Mouse (Mus musculus): Measurements from ENCODE around the gene Senp7. TPM values are rescaled to one million over a fixed set of nuclear protein-coding genes. Genes with fewer than 3 reads are reported as not detected.
"Not testable (repeated sequence)": the region's sequence is repeated elsewhere in the genome, so short reads cannot be mapped to it uniquely, and the experiment has no call there.

Senp7 gene
- polyA plus RNA-seq, 1 experiment from 2014 or later = 26.2 TPM

DNA sequence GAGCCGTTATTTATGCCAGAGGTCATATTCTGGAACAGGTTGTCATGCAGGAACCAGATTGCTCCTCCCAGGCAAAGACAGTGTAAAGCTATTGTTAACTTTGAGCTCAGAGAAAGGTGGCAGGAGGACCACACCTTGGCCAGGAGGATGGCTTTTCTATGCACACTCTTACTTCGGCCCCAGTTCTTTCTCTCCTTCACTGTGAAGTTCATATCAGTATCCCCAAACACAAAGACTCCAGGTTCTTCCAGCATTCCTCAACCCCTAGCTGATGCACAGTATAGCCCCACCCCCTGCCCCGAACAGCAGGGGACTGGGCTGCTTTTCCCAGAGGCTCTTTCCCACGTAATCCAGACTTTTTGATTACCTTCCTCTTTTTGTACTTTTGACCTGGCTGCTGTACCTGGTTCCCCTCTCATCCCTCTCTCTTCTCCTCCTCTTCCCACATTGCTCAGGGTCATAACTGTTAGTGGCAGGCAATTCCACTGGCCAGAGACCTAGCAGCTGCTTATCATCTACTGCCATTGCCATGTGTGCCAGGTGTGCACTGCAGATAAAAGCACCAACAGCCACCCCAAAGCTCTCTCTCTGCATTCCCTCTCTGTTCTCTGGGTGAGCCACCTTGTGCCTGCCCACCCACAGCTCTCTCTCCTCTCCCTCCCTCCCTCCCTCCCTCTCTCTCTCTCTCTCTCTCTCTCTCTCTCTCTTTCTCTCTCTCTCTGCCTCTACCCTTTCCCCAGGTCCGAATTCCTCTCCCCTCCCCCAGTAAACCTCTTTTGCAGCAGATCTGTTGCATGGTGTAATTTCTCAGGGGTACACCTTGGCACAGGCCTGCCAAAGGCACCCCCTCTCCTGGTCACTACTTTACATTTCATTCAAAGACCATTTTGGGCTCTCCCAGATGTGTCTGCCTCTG, 23.4 kb downstream of the Senp7 start:
- no peak overlapping the region for H3K27ac ChIP-seq
- no peaks in the 10 kb centered on the region for H3K36me3 ChIP-seq
- H3K4me1 ChIP-seq = peaks cover 5% of the 10 kb centered on the region
- H3K27me3 ChIP-seq = no peaks in the 10 kb centered on the region
- WGBS = 44% methylated on average over 5 of the region's 5 CpGs
- no peak overlapping the region for H3K4me2 ChIP-seq
- H3K9ac ChIP-seq = no peak overlapping the region
- no peak overlapping the region for H3K4me3 ChIP-seq
- H3K9me3 ChIP-seq = no peaks in the 10 kb centered on the region
- ATAC-seq (ENCODE audit: borderline replicate concordance, extremely low read depth, low FRiP score, low TSS enrichment) = no peak

DNA sequence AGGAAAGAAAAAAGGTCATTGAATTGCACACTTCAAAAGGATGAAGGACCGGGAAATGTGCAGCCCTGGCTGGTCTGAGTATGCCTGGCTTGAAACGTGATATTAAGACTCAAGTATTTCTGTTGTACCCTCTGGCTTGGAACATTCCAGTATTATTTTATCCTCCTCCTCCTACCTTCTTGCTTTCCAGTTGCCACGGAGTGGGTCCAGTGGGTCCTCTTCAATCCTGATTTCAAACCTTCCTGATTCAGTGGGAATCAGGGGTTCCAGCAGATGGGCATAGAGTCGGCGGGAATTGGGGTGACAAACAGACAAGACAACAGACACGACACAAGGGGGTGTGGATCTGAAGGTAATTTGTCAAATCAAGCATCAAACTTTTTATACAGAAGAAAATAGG, 24.4 kb downstream of the Senp7 start:
- Histone ChIP-seq H3K4me1 (peaks cover 8% of the 10 kb centered on the region), H3K4me2 (no peak overlapping the region), H3K27ac (no peak overlapping the region), H3K4me3 (no peak overlapping the region), H3K36me3 (no peaks in the 10 kb centered on the region), H3K27me3 (no peaks in the 10 kb centered on the region), H3K9ac (no peak overlapping the region), H3K9me3 (no peaks in the 10 kb centered on the region)
- ATAC-seq (ENCODE audit: borderline replicate concordance, extremely low read depth, low FRiP score, low TSS enrichment) = no peak
- WGBS = 76% methylated on average over 6 of the region's 6 CpGs

DNA sequence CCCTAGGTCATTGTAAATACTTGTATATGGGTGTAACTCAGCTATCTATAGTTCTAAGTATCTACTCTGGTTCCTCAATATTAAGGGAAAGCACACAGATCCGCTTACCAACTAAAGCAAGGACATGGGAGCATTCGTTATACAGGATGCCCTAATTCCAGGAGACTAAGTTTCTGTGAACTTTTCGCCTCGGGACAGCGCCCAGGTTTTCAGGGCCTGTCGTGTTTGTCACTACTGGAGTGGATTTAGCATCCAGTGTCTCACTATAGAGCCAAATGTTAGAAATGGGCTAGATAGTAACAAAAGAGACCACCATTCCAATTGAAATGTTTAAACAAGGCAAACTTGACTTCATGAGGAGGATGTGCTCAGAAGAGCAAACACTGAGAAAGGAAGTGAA, 25.0 kb downstream of the Senp7 start:
- H3K27me3 ChIP-seq; H3K36me3 ChIP-seq; H3K9ac ChIP-seq; H3K27ac ChIP-seq; H3K4me3 ChIP-seq; H3K4me2 ChIP-seq; H3K4me1 ChIP-seq; H3K9me3 ChIP-seq; ATAC-seq (ENCODE audit: borderline replicate concordance, extremely low read depth, low FRiP score, low TSS enrichment): not testable (repeated sequence)
- 87% methylated on average over 6 of the region's 6 CpGs for WGBS

DNA sequence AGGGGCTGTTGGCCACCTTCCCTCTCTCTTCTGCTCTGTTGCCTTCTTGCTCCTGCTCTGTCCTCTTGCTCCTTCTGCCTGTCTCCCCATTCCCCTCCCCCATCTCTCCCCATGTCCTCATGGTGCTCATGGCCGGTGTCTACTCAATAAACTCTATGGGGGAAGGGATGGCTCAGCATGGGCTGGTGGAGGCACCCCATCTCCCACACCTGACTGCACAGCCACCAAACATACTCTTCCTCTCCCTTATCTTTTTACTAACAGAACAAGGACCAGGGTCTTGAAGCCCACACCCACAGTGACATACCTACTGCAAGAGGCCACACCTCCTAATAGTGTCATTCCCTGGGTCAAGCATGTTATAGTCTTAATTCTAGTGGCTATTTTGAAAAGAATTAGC, 26.0 kb downstream of the Senp7 start:
- Histone ChIP-seq H3K9me3 (no peaks in the 10 kb centered on the region), H3K4me2 (no peak overlapping the region), H3K4me1 (peaks cover 8% of the 10 kb centered on the region), H3K4me3 (no peak overlapping the region), H3K27me3 (no peaks in the 10 kb centered on the region), H3K27ac (no peak overlapping the region), H3K9ac (no peak overlapping the region), H3K36me3 (no peaks in the 10 kb centered on the region)
- ATAC-seq (ENCODE audit: borderline replicate concordance, extremely low read depth, low FRiP score, low TSS enrichment) = no peak
- WGBS = 94% methylated on average over 1 of the region's 1 CpGs

DNA sequence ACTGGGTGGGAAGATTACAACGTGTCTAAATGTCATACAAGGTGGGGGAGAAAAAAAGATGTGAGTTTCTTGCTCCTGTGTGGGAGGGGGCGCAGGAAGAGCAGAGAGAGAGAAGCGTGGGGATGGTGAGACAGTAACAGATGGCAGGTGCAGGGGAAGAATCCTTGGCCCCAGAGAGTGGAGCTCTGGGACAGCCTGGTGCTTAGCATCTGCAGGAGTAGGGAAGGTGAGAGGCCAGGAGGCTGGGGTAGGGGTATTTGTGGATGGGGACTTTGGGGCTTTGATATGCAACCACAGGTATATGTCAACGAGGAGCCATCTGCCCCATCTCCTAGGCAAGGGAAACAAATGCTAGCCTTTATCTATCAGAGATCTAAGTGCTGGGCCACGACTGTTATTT, 26.4 kb downstream of the Senp7 start:
- no peak overlapping the region for H3K4me3 ChIP-seq
- peaks cover 8% of the 10 kb centered on the region for H3K4me1 ChIP-seq
- WGBS = 69% methylated on average over 5 of the region's 5 CpGs
- H3K9me3 ChIP-seq = no peaks in the 10 kb centered on the region
- no peaks in the 10 kb centered on the region for H3K27me3 ChIP-seq
- no peak overlapping the region for H3K27ac ChIP-seq
- H3K36me3 ChIP-seq = no peaks in the 10 kb centered on the region
- no peak overlapping the region for H3K9ac ChIP-seq
- H3K4me2 ChIP-seq = no peak overlapping the region
- ATAC-seq (ENCODE audit: borderline replicate concordance, extremely low read depth, low FRiP score, low TSS enrichment) = no peak

DNA sequence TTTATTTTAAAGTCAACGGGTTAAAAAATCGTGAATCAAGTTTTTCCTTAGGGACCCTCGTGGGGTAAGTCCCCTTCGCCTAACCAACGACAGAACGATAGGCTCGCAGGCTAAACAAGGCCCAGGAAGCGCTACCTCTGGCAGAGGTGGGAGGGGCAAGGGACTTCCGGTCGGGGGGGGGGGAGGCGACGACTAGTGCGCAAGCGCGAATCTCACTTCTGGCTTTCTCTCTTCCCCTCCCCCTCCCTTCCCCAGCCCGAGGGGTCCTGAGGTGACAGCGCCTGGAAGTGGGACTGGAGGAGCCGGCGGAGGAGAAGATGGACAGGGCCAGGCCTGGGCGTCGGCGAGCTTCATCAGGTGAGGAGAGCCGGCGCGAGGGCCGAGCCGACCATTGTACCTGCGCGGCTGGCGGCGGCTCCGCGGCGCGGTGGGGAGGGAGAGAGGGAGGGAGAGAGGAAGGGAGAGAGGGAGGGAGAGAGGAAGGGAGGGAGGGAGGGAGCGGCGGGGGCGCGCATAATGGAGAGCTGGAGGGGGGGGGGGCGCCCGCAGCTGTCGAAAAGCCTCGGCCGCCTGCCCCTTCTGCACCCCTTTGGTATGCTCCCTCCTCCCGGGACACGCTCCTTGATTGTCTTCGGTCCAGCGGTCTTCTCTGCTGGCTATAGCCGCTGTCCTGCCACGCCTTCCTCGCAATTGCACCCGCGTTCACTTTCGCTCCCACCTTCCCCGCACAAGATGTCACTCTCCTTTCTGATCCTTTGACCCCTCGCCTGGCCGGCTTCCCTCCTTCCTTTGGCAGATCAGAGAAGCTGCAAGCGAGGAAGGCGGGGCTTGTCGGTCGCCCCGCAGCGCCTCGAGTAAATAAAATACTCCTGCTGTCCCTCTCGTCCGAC, 27.3 kb downstream of the Senp7 start:
- H3K9me3 ChIP-seq = no peaks in the 10 kb centered on the region
- peak; percentile 85 for ATAC-seq (ENCODE audit: borderline replicate concordance, extremely low read depth, low FRiP score, low TSS enrichment)
- peak overlapping the region; percentile 95 for H3K27ac ChIP-seq
- H3K4me3 ChIP-seq = peak overlapping the region; percentile 77
- H3K27me3 ChIP-seq = no peaks in the 10 kb centered on the region
- H3K36me3 ChIP-seq = no peaks in the 10 kb centered on the region
- peak overlapping the region; percentile 51 for H3K4me2 ChIP-seq
- peak overlapping the region; percentile 70 for H3K9ac ChIP-seq
- under 1% methylated on average over 51 of the region's 66 CpGs for WGBS
- H3K4me1 ChIP-seq = peaks cover 8% of the 10 kb centered on the region

DNA sequence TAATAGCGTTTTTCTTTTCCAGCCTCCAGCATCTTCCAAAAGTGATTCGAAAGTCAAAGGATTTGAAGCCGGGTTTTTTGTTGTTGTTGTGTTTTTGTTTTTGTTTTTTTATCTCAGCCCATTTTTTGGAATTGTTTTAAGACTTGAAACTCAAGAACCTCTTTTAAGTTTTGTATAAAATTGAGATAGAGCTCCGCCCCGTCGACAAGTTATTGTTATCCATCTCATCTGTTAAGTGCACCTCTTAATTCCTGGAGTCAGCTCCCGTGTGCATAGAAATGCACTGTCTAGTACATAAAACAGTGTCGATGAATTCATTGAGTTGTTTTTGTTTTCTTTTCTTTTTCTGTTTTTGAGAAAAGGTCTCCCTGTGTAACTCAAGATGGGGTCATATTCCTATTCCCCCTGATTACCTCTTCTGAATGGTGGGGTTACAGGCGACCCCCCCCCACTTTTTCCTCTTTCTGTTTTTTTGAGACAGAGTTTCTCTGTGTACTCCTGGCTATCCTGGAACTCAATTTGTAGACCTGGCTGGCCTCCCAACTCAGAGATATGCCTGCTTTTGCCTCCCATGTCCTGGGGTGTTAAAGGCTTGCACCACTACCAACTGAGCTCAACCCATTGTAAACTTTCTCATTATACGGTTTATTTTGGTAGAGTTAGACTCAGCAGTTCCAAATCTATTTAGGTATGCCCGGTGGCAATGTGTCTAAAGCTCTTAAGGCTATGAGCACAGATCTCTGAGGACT, 28.2 kb downstream of the Senp7 start:
- Histone ChIP-seq H3K9me3 (no peaks in the 10 kb centered on the region), H3K4me1 (peaks cover 8% of the 10 kb centered on the region), H3K36me3 (no peaks in the 10 kb centered on the region), H3K9ac (peak overlapping the region; percentile 70), H3K27ac (peak overlapping the region; percentile 95), H3K27me3 (no peaks in the 10 kb centered on the region), H3K4me3 (peak overlapping the region; percentile 77), H3K4me2 (peak overlapping the region; percentile 51)
- ATAC-seq (ENCODE audit: borderline replicate concordance, extremely low read depth, low FRiP score, low TSS enrichment) = no peak
- WGBS = 11% methylated on average over 11 of the region's 11 CpGs

DNA sequence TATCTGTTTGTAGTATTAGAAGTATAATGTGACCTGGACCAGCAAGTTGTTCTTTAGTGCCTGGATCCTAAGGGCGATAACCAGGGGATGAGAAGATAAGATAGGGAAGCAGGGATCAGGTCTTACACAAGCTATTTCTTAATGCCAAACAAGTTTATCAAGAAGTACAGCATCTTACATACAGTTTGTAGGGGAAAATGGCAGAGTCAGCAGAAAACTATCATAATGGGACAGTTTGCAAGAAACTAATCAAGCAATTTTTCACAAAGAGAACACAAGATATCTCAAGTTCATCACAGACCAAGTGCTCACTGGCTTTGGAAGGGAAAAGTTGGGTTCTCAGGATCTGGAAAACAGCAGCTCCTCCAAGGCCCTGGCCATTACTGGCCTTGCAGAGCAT, 31.3 kb downstream of the Senp7 start:
- Histone ChIP-seq H3K4me2 (no peak overlapping the region), H3K9ac (no peak overlapping the region), H3K36me3 (no peaks in the 10 kb centered on the region), H3K4me3 (no peak overlapping the region), H3K27me3 (no peaks in the 10 kb centered on the region), H3K27ac (no peak overlapping the region), H3K4me1 (peaks cover 8% of the 10 kb centered on the region), H3K9me3 (no peaks in the 10 kb centered on the region)
- WGBS = 83% methylated on average over 1 of the region's 1 CpGs
- no peak for ATAC-seq (ENCODE audit: borderline replicate concordance, extremely low read depth, low FRiP score, low TSS enrichment)

DNA sequence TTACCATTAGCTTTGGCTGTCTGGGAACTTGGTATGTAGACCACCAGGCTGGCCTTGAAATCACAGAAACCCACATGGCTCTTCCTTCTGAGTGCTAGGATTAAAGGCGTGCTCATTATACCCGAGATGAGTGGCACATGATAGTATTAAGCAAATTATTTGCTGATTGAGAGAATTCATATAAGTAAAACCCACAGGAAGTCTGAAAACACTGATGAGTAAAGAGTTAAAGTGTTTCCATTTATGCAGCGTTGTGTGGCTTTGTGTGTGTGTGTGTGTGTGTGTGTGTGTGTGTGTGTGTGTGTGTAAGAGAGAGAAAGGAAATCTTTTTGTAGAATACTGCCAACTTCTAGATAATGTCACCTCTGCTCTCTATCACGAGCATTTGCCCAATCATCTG, 33.6 kb downstream of the Senp7 start:
- H3K36me3 ChIP-seq = 0 out of 2 replicates have a peak, but pooled peaks cover 4% of the 10 kb centered on the region
- WGBS = 76% methylated on average over 4 of the region's 4 CpGs

DNA sequence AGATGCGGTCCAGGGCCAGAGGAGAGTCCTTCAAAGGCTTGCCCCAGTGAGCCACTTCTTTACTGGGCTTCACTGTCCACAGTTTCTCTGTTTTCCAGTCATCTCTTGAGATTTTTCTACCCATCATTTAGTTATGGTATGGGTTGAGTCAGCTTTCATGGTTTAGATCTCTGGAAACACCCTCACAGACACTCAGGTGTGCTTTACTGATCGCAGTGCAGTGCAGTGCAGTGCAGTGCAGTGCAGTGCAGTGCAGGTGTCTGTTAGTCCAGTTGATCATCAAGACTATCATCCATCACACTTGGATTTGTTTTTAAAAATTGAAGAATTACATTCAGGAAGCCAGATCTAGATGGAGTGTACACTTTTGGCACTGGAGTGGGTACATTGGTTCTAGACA, 38.2 kb downstream of the Senp7 start:
- ATAC-seq (ENCODE audit: borderline replicate concordance, extremely low read depth, low FRiP score, low TSS enrichment) = no peak
- H3K4me2 ChIP-seq = no peak overlapping the region

More for the DNA sequence above, 33.6 kb downstream of the Senp7 start:
- Histone ChIP-seq H3K27ac (no peak overlapping the region), H3K4me1 (peaks cover 2% of the 10 kb centered on the region), H3K4me3 (no peak overlapping the region), H3K9ac (no peak overlapping the region), H3K27me3 (no peaks in the 10 kb centered on the region), H3K9me3 (no peaks in the 10 kb centered on the region), H3K4me2 (no peak overlapping the region)
- ATAC-seq (ENCODE audit: borderline replicate concordance, extremely low read depth, low FRiP score, low TSS enrichment) = no peak

DNA sequence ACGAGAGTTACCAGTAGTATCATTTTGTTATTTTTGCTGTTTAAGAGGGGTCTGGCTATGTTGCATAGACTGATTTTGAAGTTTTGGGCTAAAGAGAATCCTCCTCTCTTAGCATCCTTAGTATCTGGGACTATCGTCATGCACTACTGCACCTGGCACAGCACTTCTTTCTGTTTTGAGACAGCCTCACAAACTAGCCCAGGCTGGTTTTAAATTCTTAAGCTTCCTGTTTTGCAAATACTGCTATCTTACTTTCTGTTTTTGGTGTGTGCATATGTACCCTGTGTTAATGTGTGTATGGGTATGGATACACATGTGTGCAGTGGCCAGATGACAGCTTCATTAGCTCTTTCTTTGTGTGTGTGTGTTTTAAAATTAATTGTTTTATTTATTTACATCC, 42.2 kb downstream of the Senp7 start:
- no peak overlapping the region for H3K4me3 ChIP-seq
- no peak overlapping the region for H3K9ac ChIP-seq
- H3K4me2 ChIP-seq = no peak overlapping the region
- H3K4me1 ChIP-seq = no peaks in the 10 kb centered on the region
- ATAC-seq (ENCODE audit: borderline replicate concordance, extremely low read depth, low FRiP score, low TSS enrichment) = no peak
- 93% methylated on average over 2 of the region's 2 CpGs for WGBS
- no peaks in the 10 kb centered on the region for H3K27me3 ChIP-seq
- H3K9me3 ChIP-seq = no peaks in the 10 kb centered on the region
- H3K36me3 ChIP-seq = peaks cover 14% of the 10 kb centered on the region; the same call in 1 of the 2 replicates
- no peak overlapping the region for H3K27ac ChIP-seq

More for the DNA sequence above, 38.2 kb downstream of the Senp7 start:
- 0 out of 2 replicates have a peak, but pooled peaks cover 9% of the 10 kb centered on the region for H3K36me3 ChIP-seq
- no peak overlapping the region for H3K27ac ChIP-seq
- no peak overlapping the region for H3K9ac ChIP-seq
- 95% methylated on average over 2 of the region's 2 CpGs for WGBS
- H3K4me3 ChIP-seq = no peak overlapping the region
- H3K27me3 ChIP-seq = no peaks in the 10 kb centered on the region
- no peaks in the 10 kb centered on the region for H3K9me3 ChIP-seq
- H3K4me1 ChIP-seq = no peaks in the 10 kb centered on the region

Data from lung, embryonic 15.5 days (tissue).